Mouse (Mus musculus): ENCODE data around the gene Kirrel2.
"Not testable (repeated sequence)": the region's sequence is repeated elsewhere in the genome, so short reads cannot be mapped to it uniquely, and the experiment has no call there.

The Kirrel2 gene

DNA sequence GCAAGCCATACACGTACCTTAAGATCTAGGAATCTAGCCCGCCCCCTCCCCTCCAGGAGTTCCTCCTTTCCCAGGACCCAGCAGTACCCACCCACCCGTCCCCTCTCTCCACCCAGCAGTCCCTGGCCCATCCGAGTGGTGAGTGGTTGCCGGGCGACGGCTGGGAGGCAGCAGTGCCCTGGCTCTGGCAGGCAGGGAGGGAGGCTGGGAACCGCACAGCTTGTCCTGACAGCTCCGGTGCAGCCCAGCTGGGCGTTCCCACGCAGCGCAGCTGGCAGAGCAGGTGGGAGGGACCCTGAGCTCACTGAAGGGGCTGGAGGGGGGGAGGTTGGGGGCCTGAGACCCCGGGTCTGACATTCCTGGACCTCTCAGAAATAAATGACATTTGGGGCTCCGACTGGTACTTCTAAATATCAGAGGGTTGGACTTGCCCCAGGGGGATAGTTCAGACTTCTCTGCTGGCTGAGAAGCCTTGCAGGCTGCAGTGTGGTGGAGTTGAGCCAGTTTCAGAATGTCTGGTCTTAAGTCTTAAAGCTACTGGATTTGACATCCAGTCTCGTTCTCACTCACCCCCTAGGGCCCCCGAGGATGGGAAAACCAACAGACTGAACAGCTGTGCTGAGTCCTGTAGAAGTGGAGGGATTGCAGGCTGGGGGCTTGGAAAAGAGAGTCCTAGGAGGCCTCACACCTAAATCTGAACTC, at the start of gene Kirrel2, which contains the start of gene Nphs1:
Gene Kirrel2, minus strand, starts transcription at position 62 of the 702 bp plus-strand sequence.
Gene Nphs1, plus strand, starts transcription at position 687 of the 702 bp plus-strand sequence.
- no peak for DNase-seq

DNA sequence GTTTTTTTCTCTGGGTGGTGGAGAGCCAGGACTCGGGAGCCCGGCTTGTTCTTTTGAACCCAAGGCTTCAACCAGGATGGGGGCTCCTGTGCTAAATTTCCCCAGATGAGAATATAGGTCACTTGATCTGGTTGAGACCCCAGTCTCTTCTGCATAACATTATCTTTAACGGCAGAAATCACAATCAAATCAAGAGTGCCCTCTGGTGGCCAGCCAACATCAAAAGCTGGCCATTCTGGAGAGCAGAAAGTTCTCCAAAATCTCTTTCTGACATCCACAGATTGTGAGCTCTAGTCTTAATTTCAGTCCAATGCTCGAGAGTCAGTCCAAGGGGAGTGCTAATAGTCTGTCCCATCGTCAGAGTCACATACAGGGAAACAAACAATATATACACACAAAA, 43.7 kb upstream of the Kirrel2 start:
- DNase-seq, result not testable (repeated sequence)

DNA sequence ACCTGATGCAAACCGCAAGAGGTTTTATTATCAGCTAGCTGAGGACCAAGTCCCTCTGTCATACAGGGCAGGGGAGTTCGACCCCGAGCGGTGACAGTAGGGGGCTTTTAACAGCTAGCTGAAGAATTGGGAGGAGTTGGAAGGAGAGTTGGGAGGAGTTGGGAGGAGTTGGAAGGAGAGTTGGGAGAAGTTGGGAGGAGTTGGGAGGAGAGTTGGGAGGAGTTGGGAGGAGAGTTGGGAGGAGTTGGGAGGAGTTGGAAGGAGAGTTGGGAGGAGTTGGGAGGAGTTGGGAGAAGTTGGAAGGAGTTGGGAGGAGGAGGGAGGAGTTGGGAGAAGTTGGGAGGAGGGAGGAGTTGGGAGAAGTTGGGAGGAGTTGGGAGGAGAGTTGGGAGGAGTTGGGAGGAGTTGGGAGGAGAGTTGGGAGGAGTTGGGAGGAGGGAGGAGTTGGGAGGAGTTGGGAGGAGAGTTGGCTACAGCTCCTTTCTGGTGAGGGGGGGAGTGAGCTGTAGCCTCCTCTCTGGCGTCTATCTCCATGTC, 38.1 kb upstream of the Kirrel2 start:
- peak; percentile 40 for DNase-seq

DNA sequence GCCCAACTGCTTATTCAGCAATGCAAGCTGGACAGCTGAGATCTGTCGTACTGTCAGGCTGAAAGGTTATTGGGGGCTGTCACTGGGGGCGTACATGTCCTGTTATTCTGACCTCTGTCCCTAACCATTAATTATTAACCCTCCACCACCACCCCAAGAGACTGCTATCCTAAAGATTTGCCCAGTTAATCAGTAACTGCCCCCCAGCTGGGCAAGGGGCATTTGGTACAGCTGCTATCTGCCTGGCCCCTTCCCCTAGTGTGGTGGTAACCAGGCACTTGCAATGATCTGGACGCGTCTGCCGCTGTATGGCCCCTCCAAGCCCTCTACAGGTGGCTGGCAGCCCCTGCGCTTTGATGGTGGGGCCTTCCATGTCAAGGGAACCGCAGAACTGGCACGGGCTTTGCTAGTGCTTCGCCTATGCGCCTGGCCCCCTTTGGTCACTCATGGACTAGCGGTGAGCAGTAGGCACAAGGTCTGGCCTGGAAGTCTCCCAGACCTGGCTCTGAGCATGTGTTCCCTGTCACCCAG, 36.0 kb upstream of the Kirrel2 start, which contains the start of gene Prodh2:
Gene Prodh2, plus strand, starts transcription at position 222 of the 531 bp plus-strand sequence.
- peak; percentile 77 for DNase-seq

DNA sequence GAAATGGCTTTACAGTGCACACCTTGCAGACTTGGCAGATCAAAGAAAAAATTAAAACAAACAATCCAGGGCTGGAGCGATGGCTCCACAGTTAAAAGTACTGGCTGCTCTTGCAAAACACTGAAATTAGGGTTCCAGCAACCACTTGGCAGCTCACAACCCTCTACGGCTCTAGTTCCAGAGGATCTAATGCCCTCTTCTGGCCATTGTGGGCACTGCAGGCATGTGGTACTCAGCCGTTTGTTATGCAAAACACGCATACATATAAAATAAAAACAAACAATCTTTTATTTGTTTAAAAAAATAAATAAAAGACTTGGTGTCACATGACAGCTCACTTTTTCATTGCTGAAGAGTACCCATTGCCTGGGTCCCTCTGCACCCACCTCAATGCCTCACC, 35.3 kb upstream of the Kirrel2 start:
- peak; percentile 89 for DNase-seq

DNA sequence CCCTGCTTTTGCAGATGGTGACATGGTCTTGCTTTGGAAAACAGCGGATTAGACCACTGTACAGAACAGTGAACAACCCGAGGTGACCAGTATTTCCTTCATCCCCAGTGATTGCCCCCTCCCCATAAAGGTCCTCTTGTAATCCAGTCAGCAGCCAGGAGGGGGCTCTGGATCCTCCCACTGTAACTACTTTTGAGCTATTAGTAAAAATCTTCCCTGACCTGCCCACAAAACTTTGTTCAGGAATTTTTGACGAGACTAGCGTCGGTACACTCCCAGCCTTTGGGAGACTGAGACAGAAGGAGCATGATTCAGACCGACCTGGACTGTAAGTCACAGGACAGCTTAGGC, 33.4 kb upstream of the Kirrel2 start:
- no peak for DNase-seq

DNA sequence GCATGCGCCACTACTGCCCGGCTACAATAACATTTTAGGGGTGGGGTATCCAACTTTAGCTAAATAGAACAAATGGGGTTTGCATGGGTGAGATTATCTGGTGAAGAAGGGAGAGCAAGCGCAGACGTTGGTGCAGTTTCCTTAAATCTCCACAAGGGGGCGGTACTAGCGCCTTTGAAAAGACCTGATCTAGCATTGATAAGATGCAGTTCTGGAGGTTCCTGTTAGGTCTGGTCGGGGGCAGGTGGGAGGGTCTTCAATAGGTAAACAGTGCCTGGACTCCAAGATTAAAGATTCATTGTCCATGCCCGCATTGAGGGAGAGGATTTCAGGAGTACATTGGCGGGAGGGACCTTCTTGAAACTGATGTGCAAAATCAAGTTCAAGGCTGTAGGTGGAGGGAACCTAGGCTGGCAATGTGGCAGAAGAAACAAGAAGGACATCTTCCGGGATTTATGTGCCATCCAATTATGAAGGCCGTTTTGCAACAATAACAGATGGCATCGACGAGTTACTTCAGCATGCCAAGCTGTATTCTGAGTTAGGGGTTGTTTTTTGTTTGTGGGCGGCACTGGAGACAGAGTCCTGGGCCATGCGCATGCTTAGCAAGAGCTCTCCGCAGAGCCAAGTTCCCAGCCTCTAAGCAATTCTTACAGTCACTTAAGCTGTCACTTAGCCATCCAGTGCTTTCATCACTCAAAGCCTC, 32.9 kb upstream of the Kirrel2 start:
- DNase-seq, result peak; percentile 41

DNA sequence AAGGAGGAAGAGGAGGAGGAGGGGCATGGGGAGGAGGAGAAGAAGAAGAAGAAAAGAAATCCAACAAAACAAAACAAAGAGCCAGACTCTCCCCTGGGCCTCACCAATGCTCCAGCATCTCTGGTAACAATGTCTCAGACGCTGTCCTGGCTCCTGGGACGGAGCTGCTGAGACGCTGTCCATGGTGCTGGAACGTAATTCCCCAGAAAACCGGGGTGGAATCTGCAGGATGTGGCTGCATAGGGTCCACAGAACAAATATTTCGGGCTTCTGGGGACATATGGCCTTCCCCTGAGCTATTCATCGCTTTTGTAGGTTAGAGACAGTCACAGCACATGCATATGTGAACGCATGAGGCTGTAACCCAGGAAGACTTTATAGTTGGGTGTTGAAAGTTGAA, 26.8 kb upstream of the Kirrel2 start:
- DNase-seq, result no peak

DNA sequence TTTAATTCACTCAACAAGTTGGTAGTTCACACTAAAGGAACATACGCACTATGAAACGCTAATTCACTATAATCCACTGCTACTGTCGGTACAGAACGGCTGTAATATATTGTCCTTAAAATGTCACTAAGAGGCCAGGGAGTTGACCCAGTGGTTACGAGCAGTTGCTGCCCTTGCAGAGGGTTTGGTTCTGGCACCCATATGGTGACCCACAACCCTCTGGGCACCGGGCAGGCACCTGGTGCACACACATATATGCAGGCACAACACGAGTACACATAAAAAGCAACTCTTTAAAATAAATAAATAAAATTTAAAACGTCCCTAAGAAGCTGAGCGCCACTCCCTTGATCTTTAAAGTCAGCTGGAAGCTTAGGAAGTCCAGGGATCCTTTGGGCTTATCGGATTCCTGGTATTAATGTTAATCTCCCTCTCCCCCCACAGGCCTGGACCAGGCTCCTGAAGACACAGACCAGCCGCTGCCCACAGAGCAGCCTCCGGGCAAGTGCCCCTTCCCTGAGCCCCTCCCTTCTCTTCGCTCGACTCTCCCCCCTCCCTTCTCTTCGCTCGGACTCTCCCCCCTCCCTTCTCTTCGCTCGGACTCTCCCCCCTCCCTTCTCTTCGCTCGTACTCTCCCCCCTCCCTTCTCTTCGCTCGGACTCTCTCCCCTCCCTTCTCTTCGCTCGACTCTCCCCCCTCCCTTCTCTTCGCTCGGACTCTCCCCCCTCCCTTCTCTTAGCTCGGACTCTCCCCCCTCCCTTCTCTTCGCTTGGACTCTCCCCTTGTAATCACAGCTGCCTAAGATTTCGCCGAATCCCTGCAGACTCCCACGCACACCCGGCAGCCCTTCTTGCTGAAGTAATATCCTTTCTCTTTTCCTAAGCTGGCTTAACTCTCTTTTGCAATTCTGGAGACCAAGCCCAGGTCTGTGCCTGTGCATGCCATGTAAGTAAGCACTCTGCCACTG, 20.2 kb upstream of the Kirrel2 start:
- DNase-seq, result no peak

DNA sequence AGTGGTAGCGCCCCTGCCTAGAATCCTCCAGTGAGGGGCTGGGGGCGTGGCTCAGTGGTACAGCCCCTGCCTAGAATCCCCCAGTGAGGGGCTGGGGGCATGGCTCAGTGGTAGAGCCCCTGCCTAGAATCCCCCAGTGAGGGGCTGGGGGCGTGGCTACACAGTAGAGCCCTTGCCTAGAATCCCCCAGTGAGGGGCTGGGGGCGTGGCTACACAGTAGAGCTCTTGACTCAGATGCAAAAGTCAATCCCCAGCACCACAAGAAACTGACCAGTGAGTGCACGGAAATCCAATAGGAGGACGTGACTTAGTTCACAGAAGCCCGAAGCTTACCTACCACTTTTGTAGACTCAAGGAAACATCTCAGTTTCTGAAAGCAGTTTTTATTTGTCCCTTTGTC, 18.6 kb upstream of the Kirrel2 start:
- DNase-seq, result not testable (repeated sequence)

DNA sequence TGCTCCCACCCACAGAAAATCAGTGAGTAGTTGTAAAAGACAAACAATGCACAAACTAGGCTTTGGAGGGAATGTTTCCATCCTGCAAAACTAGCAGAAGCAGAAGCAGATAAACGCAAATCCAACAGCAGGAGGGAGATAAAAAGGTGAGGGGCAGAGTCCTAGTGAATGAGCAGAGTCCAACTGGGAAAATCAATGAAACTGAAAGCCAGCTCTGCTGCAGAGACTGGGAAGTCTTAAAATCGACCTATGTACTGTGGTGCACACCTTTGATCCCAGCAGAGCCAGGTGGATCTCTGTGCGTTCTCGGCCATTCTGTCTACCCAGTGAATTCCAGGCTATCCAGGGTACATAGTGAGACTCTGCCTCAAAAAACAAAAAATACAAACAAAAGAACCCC, 17.5 kb upstream of the Kirrel2 start:
- no peak for DNase-seq

DNA sequence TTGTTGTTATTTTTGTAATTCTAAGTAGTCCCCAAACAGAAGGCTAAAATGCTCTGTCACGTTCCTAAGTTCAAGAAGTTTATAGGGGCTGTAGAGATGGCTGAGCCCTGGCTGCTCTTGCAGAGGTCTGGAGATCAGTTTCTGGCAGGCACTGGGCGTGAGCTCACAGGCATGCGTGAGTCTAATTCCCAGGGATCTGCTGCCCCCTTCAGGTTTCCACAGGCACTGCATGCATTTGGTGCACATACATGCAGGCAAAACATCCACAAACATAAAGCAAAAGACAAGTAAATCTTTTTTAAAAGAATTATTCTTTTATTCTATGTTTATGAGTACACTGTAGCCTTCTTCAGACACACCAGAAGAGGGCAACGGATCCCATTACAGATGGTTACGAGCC, 14.9 kb upstream of the Kirrel2 start:
- DNase-seq, result peak; percentile 40

DNA sequence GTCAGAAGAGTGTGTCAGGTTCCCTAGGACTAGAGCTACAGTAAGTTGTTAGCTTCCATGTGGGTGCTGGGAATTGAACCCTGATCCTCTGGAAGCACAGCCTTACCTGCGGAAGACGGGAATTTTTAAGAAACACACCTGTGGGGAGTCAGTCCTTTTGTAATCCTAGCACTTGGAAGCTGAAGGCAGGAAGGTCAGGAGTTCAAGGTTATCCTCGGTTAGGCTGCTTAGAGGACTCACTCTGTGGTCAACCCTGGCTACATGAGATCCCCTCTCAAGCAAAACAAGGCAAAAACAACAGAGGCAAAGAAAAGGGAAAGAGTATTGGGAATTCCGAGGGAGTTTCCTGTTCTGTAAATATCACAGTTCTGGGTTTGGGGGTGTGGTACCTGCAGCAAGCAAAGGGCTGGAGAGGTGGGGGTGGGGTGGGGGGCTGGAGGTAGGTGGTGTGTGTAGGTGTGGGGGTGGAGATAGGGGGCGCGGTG, 7.4 kb upstream of the Kirrel2 start:
- DNase-seq, result no peak

DNA sequence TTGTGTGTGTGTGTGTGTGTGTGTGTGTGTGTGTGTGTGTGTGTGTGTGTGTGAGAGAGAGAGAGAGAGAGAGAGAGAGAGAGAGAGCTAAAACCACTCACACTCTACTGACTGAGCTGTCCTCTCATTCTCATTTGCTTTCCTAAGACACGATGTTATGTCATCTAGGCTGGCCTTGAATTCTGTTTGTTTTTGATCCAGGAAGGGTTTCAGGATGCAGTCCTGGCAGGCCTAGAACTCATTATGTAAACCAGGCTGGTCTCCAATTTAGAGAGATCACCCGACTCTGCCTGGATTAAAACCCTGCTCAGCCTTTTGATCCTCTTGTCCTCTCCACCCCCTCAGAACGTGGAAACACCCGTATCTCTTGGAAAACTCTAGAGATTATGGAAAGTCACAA, 6.5 kb upstream of the Kirrel2 start:
- DNase-seq, result no peak

DNA sequence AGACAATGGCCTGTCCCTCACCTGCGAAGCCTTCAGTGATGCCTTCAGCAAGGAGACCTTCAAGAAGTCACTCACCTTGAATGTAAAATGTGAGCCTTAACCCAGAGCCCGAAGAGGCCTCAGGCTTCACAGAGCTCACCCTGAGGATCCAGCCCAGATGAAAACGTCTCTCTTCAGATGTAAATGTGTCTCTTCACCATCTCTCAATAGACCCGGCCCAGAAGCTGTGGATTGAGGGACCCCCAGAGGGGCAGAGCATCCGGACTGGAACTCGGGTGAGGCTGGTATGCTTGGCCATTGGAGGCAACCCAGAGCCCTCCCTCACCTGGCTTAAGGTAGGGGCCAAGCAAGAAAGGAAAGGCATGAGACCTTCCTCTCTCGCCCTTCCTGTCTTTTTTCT, 6.1 kb upstream of the Kirrel2 start:
- DNase-seq, result no peak

DNA sequence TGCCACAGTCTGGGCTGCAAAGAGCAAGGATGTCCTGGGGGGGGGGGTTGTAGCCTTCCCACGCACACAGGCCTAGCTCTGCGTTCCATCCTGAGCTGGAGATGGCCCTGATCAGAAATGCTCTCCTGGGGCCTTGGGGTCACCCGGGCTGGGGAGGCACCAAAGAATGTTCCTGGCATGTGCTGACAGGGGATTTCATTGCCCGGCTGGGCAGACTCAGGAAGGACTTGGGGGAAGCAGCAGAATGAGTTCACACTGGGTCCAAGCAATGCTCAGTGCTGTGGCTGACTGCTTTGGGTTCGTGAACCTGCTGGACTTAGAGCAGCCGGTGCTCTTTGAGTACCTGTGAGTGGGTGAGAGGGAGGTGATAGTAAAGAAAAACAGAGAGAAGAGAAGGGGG, 2.0 kb upstream of the Kirrel2 start:
- no peak for DNase-seq

DNA sequence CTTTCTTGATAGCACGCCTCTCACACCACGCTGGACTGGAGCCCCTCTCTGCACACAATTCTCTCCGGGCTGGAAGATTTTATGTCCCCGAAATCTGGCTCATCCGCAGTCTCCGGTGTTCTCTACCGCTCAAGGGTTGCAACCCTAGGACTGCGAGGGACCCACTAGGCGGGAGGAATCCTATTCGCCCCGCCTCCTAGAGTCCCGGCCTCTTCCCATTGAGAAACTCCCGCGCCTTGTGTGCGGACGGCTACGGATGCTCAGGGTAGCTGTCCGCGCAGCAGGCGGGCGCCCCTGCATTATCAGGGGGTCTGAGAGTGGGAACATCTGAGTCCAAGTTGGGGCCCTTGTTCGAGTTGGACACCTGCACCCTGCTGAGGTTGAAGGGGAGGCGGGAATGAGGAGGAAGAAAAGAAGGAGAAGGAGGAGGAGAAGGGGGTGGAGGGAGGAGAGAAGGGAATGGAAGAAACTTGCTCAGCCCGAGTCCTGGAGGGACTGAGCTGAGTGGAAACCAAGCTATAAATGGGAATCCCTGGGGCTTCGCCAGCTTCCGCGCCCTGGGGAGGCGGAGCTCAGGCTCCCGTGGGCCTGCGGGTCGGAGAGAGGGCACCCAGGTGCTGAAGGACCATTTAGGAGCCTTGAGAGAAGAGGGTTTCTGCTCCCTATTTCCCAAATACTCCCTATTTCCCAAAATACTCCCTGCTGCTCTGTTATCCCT, 420 bp downstream of the Kirrel2 start:
- no peak for DNase-seq

DNA sequence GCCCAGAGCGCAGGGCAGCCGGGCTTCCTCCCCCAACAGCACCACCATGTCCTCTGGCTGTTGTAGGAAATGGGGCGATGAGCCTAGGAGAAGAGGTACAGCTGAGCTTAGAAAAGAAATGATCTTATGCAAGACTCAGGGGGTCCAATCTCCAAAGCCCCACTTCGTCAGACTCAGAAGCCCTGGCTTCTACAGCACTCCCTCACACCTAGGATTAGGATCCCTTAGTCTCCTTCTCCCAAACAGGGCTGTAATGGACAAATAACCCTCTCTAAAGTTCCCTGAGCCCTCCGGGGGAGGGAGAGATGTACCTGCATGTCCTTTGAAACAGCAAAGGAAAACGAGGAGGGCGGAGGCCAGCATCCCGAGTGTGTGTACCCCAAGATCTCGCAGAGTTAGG, 1.0 kb downstream of the Kirrel2 start:
- no peak for DNase-seq

DNA sequence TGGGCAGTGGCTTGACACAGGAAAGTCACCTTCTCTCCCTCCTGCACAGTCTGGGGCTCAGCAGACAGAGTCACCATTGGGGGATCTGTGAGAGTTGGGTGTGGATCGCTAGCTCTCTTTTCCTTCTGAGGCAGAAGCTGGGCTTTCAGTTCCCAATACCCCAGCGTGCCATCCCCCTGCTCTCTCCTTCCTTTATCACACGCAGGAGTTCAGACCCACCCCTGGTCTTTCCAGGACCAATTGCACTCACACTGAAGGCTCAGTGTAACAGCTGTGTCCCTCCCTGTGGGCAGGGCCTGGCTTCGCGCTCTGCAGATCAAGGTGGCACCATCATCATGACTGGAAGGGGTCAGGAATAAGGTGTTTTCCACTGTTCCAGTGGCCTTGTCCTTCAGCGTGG, 3.2 kb downstream of the Kirrel2 start:
- DNase-seq, result no peak

DNA sequence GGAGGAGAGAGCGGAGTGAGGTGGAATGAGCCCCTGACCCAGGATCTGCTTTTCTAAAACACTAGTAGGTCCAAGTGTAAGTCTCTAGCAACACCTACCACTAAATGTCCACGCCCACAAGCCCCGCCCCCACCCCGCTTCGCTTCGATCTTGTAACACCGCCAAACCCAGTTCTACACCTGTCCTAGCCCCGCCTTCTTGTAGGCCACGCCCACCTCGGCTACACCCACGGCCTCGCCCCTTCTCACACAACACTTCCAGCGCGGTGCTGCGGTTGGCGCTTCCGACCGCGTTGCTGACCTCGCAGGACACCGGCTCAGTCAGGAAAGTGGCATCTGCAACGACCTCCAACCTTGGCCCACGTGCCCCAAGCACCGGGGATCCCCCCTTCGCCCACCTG, 3.7 kb downstream of the Kirrel2 start:
- DNase-seq, result peak; percentile 68

DNA sequence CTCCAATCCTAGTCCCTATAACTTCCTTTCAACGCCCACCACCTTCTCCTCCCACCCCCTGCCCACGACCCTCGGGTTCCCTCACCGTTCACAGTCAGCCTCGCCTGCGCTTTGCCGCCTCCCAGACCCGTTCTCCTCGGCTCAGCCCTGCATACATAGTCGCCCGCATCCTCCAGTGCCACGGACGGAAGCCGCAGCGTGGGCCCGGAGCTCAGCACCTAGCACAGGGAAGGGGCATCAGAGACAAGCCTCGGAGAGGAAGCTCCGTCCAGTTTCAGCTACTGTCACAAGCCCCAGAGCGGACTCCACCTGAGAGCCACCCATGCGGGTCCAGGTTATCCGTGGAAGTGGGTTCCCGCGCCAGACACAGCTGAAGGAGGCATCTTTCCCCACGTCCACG, 4.2 kb downstream of the Kirrel2 start:
- DNase-seq, result no peak

DNA sequence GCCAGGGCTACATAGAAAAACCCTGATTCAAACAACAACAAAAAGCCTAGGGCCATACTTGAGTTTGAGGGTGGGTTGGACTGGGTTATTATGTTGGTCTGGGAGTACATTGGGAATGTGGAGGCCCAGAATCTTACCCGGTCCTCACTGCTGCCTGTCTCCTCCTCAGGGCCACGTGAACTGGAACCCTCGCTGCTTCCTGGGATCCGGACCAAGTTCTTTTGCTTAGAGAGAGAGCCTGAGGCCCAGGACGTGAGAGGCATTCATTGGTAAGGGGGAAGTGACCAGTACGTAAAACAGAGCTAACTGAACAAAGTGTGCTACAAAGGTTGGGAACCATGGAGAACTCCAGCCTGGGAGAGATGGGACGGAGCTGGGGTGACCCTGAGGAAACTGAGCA, 7.2 kb downstream of the Kirrel2 start:
- no peak for DNase-seq

All from kidney, adult 18-20 months (tissue).